Mouse (Mus musculus) heart, embryonic 12.5 days (tissue): ENCODE data around the gene Mia. TPM values are rescaled to one million over a fixed set of nuclear protein-coding genes. Genes with fewer than 3 reads are reported as not detected.

Experiments used
- ATAC-seq: fragments of 200-750 bp; cut with Nextera tagmentation; 2 replicates; pipeline ENCODE4 v1.8.0; 2017; ENCODE audit warnings: moderate TSS enrichment, moderate library complexity; ENCODE audit not compliant: insufficient number of reproducible peaks, low FRiP score
- H3K27ac ChIP-seq: fragments of 300-500 bp; sonication (generic); 2 replicates; pipeline ENCODE4 v1.5.1; 2016; ENCODE audit warnings: mild to moderate bottlenecking, moderate library complexity; ENCODE audit not compliant: poor library complexity, severe bottlenecking
- H3K27me3 ChIP-seq: fragments of 300-500 bp; sonication (generic); replicated peaks from 2 replicates; pipeline ENCODE4 v1.6.1; 2016; ENCODE audit warnings: mild to moderate bottlenecking, moderate library complexity
- H3K36me3 ChIP-seq: fragments of 300-500 bp; sonication (generic); 2 replicates; pipeline ENCODE4 v1.6.1; 2016; ENCODE audit warnings: mild to moderate bottlenecking, moderate library complexity
- H3K4me1 ChIP-seq: fragments of 300-500 bp; sonication (generic); replicated peaks from 2 replicates; pipeline ENCODE4 v1.6.1; 2016; ENCODE audit warnings: mild to moderate bottlenecking
- H3K4me2 ChIP-seq: fragments of 300-500 bp; sonication (generic); 2 replicates; pipeline ENCODE4 v1.6.1; 2016; ENCODE audit warnings: mild to moderate bottlenecking, moderate library complexity
- H3K4me3 ChIP-seq: fragments of 300-500 bp; sonication (generic); 2 replicates; pipeline ENCODE4 v1.5.1; 2016; ENCODE audit warnings: mild to moderate bottlenecking
- H3K9ac ChIP-seq: fragments of 300-500 bp; sonication (generic); 2 replicates; pipeline ENCODE4 v1.6.1; 2016; ENCODE audit warnings: mild to moderate bottlenecking, moderate library complexity
- H3K9me3 ChIP-seq: fragments of 300-500 bp; sonication (generic); replicated peaks from 2 replicates; pipeline ENCODE4 v1.6.1; 2016; ENCODE audit warnings: mild to moderate bottlenecking, moderate library complexity
- WGBS: fragments of 180-500 bp; shearing (Covaris S2); methylation state at CpG from one replicate; pipeline ENCODE4 v1.1.7; 2016; 5-methylcytosine and 5-hydroxymethylcytosine counted together
- polyA plus RNA-seq: library from polyadenylated mRNA; unstranded; fragments of >200 nt; fragmentation: Nextera tagmentation; extraction: Ambion mirVana; gene quantifications from 2 replicates; pipeline ENCODE4 v1.2.1, GENCODE M21; 2016

Gene Mia
- polyA plus RNA-seq, 1 experiment from 2014 or later = not detected

- Histone ChIP-seq H3K9me3 (no peaks in the 10 kb centered on the region), H3K27me3 (no peaks in the 10 kb centered on the region), H3K27ac (no peak overlapping the region), H3K4me1 (no peaks in the 10 kb centered on the region), H3K4me3 (no peak overlapping the region), H3K4me2 (no peak overlapping the region), H3K36me3 (peaks cover 63% of the 10 kb centered on the region), H3K9ac (no peak overlapping the region)
- ATAC-seq = no peak
- WGBS = 90% methylated on average over 8 of the region's 8 CpGs
These were observed 22.9 kb upstream of the Mia start for GRCm38 (mm10) chr7:27203730-27204449.

DNA sequence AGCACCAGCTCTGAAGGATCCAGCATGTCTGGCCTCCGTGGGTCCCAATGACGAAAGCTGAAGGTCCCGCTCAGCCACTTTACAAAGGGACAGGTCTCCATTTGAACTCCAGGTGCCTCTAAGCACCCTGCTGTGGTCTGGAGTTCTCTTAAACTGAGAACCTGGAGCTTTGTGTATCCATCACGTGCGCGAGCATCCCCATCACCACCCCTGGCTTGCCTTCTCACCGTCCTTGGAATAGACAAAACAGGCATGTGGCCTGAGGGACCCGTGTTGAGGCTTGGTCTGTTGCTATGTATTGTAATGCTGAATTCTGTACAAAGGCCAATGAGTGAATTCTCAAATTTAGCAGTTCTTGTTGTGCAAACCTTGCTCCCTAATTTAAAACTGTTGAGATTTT is 17.8 kb upstream of the Mia start:
- Histone ChIP-seq H3K27me3 (no peaks in the 10 kb centered on the region), H3K27ac (no peak overlapping the region), H3K4me2 (no peak overlapping the region), H3K4me1 (peaks cover 12% of the 10 kb centered on the region), H3K9me3 (no peaks in the 10 kb centered on the region), H3K9ac (no peak overlapping the region), H3K4me3 (no peak overlapping the region), H3K36me3 (peaks cover 57% of the 10 kb centered on the region)
- 86% methylated on average over 8 of the region's 8 CpGs for WGBS
- ATAC-seq = no peak

DNA sequence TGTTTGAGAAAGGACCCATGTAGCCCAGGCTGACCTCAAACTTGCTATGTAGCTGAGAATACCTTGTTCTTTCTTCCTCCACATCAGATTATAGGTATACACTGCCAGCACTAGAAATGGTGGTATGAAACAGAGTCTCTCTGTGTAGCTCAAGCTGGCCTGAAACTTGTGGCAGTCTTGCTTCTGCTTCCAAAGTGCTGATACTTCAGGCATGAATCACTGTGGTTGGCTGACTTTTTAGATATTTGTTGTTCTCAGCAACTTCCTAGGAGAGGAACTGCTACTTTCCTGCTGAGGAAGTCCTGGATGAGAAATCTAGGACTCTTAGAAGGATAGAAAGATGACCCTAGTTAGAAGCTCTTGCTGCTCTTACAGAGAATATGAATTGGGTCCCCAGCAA is 17.4 kb upstream of the Mia start:
- H3K4me2 ChIP-seq = no peak overlapping the region
- H3K4me3 ChIP-seq = no peak overlapping the region
- no peak for ATAC-seq
- H3K4me1 ChIP-seq = peaks cover 16% of the 10 kb centered on the region
- H3K9me3 ChIP-seq = no peaks in the 10 kb centered on the region
- no peak overlapping the region for H3K27ac ChIP-seq
- H3K27me3 ChIP-seq = no peaks in the 10 kb centered on the region
- H3K9ac ChIP-seq = no peak overlapping the region
- H3K36me3 ChIP-seq = peaks cover 57% of the 10 kb centered on the region

DNA sequence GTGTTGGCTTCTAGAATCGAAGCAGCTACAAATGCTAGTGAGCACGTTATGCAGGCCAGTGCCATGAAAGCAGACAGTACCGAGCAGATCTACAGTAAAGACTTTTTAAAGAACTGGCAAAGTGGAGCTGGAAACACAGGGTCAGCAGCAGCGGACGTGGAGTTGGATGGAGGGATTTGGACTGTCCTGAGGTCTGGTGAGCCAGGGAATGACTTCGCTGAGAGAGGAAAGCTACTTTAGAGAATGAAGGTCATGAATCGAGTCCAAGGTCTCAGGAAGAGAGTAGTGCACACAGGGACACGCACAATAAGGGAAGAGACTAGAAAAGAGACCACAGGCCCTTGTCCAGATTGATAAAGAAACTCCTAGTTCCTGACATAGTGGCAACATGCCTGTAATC is 16.7 kb upstream of the Mia start:
- 89% methylated on average over 8 of the region's 8 CpGs for WGBS
- Histone ChIP-seq H3K9me3 (no peaks in the 10 kb centered on the region), H3K36me3 (peaks cover 57% of the 10 kb centered on the region)

DNA sequence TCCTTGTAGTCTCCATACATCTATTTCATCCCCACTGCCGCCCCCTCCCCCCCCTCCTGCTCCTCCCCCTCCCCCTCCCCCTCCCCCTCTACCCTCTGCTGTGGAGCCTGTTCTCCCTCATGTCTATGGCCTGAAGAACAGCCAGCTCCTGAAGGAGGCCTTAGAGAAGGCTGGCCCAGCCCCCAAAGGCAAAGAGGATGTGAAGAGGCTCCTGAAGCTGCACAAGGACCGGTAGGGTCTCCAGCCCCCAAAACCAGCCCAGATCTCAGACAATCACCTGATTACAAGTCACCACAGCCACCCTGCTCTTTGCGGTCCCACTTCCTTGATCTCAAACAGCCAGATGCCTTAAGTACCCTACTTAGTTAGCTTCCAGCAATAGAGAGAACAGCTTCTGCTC is 16.2 kb upstream of the Mia start:
- Histone ChIP-seq H3K4me2 (peak overlapping the region; percentile 81; the same call in 1 of the 2 replicates), H3K9ac (no peak overlapping the region), H3K4me1 (peaks cover 16% of the 10 kb centered on the region), H3K27me3 (no peaks in the 10 kb centered on the region), H3K9me3 (no peaks in the 10 kb centered on the region), H3K4me3 (no peak overlapping the region), H3K36me3 (peaks cover 57% of the 10 kb centered on the region), H3K27ac (no peak overlapping the region)
- ATAC-seq = no peak
- 86% methylated on average over 3 of the region's 3 CpGs for WGBS

More for the DNA sequence above, 16.7 kb upstream of the Mia start:
- Histone ChIP-seq H3K9ac (0 out of 2 replicates have a peak overlapping the region, but pooled peaks have one; percentile 20), H3K27me3 (no peaks in the 10 kb centered on the region), H3K4me1 (peaks cover 16% of the 10 kb centered on the region), H3K27ac (no peak overlapping the region), H3K4me2 (no peak overlapping the region), H3K4me3 (no peak overlapping the region)
- no peak for ATAC-seq

- Histone ChIP-seq H3K4me2 (peak within 1 kb of the TSS; percentile 81), H3K36me3 (peaks cover 58% of the 10 kb centered on the region), H3K27ac (peak within 1 kb of the TSS; percentile 98), H3K4me1 (peaks cover 16% of the 10 kb centered on the region), H3K9me3 (no peaks in the 10 kb centered on the region), H3K27me3 (no peaks in the 10 kb centered on the region), H3K4me3 (peak within 1 kb of the TSS; percentile 76), H3K9ac (peak within 1 kb of the TSS; percentile 90)
- peak; percentile 99 for ATAC-seq
- 1% methylated on average over 64 of the region's 64 CpGs for WGBS
These were observed 15.0 kb upstream of the Mia start, which contains the start of the genes BC024978 and Snrpa for GRCm38 (mm10) chr7:27195681-27196611. TSS of gene BC024978 (plus strand) at chr7:27195781. TSS of gene Snrpa (minus strand) at chr7:27196271.

DNA sequence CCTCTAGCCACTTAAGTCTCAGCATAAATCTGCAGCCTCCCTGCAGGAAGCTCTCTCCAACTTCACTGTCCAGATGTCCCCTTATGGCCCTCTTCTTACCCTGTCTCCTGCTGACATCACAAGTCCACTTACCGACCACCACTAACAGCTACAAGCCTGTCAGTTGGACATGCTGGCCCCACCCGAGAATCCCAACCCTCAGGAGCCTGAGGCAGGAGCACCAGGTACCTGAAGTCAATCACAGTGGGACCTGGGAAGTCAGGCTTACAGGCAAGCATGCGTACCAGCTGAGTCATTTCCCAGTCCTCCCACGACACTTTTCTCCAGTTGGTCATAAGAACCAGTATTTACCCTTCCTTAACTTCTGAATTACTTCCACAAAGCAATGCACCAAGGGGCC is 12.8 kb upstream of the Mia start:
- Histone ChIP-seq H3K27ac (no peak overlapping the region), H3K9me3 (no peaks in the 10 kb centered on the region), H3K27me3 (no peaks in the 10 kb centered on the region), H3K4me1 (peaks cover 16% of the 10 kb centered on the region), H3K9ac (no peak overlapping the region), H3K36me3 (peaks cover 69% of the 10 kb centered on the region), H3K4me2 (no peak overlapping the region), H3K4me3 (no peak overlapping the region)
- 78% methylated on average over 4 of the region's 4 CpGs for WGBS
- ATAC-seq = no peak

DNA sequence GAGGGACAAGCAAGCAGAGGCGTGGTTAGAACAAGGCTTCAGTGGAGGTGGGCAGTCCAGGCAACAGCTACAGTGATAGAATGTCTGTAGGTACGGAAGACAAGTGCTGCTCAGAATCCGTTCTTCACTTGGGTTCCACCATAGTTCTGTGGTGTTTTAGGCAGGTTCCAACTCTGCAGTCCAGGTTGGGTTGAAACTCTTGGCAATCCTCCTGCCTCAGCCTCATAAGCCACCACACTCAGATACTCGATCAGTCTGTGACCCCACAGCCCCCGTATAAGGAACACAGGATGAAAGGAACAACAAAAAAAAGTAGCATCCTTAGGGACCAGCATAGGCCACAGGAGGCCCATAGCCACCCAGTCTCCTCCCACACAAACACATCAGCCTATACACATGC is 11.5 kb upstream of the Mia start:
- Histone ChIP-seq H3K27ac (no peak overlapping the region), H3K9ac (no peak overlapping the region), H3K4me1 (peaks cover 16% of the 10 kb centered on the region), H3K9me3 (no peaks in the 10 kb centered on the region), H3K4me3 (no peak overlapping the region), H3K27me3 (no peaks in the 10 kb centered on the region), H3K36me3 (peaks cover 70% of the 10 kb centered on the region), H3K4me2 (no peak overlapping the region)
- WGBS = 92% methylated on average over 5 of the region's 5 CpGs
- ATAC-seq = no peak

DNA sequence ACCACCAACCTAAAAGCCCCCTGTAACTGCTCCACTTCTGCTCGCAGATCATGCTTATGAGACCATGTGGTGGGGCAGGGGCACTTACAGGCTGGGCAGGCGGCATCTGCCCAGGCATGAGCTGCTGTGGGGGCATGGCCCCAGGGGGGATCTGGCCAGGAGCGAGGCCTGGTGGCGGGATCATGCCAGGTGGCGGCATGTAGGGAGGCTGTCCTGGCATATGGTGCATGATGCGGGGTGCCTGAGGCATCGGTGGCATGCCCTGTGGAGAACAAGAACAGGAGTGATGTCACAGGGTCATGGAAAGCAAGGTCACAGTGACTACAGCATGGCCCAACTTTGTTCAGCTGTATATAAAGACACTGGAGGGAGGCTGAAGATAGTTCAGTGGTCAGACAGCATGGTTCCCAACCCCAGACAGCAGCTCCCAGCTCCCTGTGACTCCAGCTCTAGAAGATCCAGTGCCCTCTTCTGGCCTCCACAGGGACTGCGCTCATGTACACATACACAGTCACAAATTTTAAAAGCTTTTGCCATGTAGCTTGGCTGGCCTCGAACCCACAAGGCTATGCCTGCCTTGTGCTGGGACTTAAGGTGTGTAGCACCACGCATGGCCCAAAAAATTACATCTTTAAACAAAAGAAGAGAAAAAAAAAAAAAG is 8.4 kb upstream of the Mia start:
- Histone ChIP-seq H3K9me3 (no peaks in the 10 kb centered on the region), H3K4me1 (peaks cover 8% of the 10 kb centered on the region), H3K36me3 (peaks cover 97% of the 10 kb centered on the region), H3K4me2 (no peak overlapping the region), H3K9ac (no peak overlapping the region), H3K27me3 (no peaks in the 10 kb centered on the region), H3K27ac (no peak overlapping the region), H3K4me3 (no peak overlapping the region)
- 93% methylated on average over 10 of the region's 10 CpGs for WGBS
- ATAC-seq = no peak

- peaks cover 80% of the 10 kb centered on the region for H3K36me3 ChIP-seq
- 92% methylated on average over 5 of the region's 5 CpGs for WGBS
- no peak overlapping the region for H3K4me3 ChIP-seq
- no peaks in the 10 kb centered on the region for H3K4me1 ChIP-seq
- H3K4me2 ChIP-seq = no peak overlapping the region
- H3K9ac ChIP-seq = no peak overlapping the region
- no peaks in the 10 kb centered on the region for H3K9me3 ChIP-seq
- ATAC-seq = no peak
- H3K27me3 ChIP-seq = no peaks in the 10 kb centered on the region
- no peak overlapping the region for H3K27ac ChIP-seq
These were observed 5.0 kb upstream of the Mia start for GRCm38 (mm10) chr7:27185986-27186385.

GRCm38 (mm10) chr7:27184964-27185363 is 4.0 kb upstream of the Mia start:
- Histone ChIP-seq H3K4me3 (no peak overlapping the region), H3K4me1 (no peaks in the 10 kb centered on the region), H3K9ac (no peak overlapping the region), H3K9me3 (no peaks in the 10 kb centered on the region), H3K4me2 (no peak overlapping the region), H3K27me3 (no peaks in the 10 kb centered on the region), H3K36me3 (peaks cover 70% of the 10 kb centered on the region), H3K27ac (no peak overlapping the region)
- no peak for ATAC-seq
- 63% methylated on average over 3 of the region's 3 CpGs for WGBS
